Mouse (Mus musculus) kidney, adult 2 months (tissue): ENCODE data around the gene Pdcl3. TPM values are rescaled to one million over a fixed set of nuclear protein-coding genes. Genes with fewer than 3 reads are reported as not detected.

Experiments
- DNase-seq: peaks from one replicate; pipeline ENCODE4 v3.0.0; 2021
- H3K27ac ChIP-seq: fragments of 200-500 bp; 2 replicates; pipeline ENCODE4 v1.5.1; 2012; ENCODE audit warnings: low read depth, low read length, control low read depth, inconsistent platforms; ENCODE audit not compliant: insufficient read depth
- H3K27me3 ChIP-seq: fragments of 200-500 bp; replicated peaks from 2 replicates; pipeline ENCODE4 v1.6.1; 2012; ENCODE audit warnings: mild to moderate bottlenecking, moderate library complexity, low read length, inconsistent platforms; ENCODE audit not compliant: control insufficient read depth, insufficient read depth
- H3K36me3 ChIP-seq: fragments of 200-500 bp; 2 replicates; pipeline ENCODE4 v1.6.1; 2012; ENCODE audit warnings: mild to moderate bottlenecking, moderate library complexity, low read length, inconsistent platforms; ENCODE audit not compliant: control insufficient read depth, insufficient read depth
- H3K4me1 ChIP-seq: fragments of 200-500 bp; 2 replicates; pipeline ENCODE4 v1.6.1; 2011; ENCODE audit warnings: low read length; ENCODE audit not compliant: control insufficient read depth, insufficient read depth
- H3K4me3 ChIP-seq: fragments of 200-500 bp; 2 replicates; pipeline ENCODE4 v1.5.1; 2011; ENCODE audit warnings: mild to moderate bottlenecking, low read depth, low read length, control low read depth; ENCODE audit not compliant: insufficient read depth
- CTCF ChIP-seq: fragments of 200-500 bp; conservative IDR thresholded peaks from 2 replicates; pipeline ENCODE4 v1.5.1; 2011; ENCODE audit warnings: low read depth, mild to moderate bottlenecking, control low read depth, low read length, moderate library complexity, mixed read lengths; ENCODE audit not compliant: insufficient read depth, insufficient read length
- POLR2A ChIP-seq: fragments of 200-500 bp; IDR thresholded peaks from one replicate; pipeline ENCODE4 v1.6.1; 2011; ENCODE audit warnings: low read depth, low read length, control low read depth
- WGBS: fragments of 180-500 bp; shearing (Covaris S2); methylation state at CpG from one replicate; pipeline ENCODE4 v1.1.7; 2018; 5-methylcytosine and 5-hydroxymethylcytosine counted together
- polyA plus RNA-seq: library from polyadenylated mRNA; depleted of rRNA; stranded (reverse); fragments of >200 nt; gene quantifications from 2 replicates; pipeline ENCODE4 v1.2.3, GENCODE M21; 2012; rRNA removed

Pdcl3 gene
- 32.5 and 39.8 TPM in 2 replicates for polyA plus RNA-seq

GRCm38 (mm10) chr1:38985308-38985707, at the start of gene Pdcl3:
Gene Pdcl3 (plus strand): TSS chr1:38985608.
- no peaks in the 10 kb centered on the region for H3K36me3 ChIP-seq
- no peak for TF ChIP-seq CTCF
- H3K4me3 ChIP-seq: no peak within 1 kb of the TSS
- DNase-seq: no peak
- no peaks in the 10 kb centered on the region for H3K27me3 ChIP-seq
- WGBS: 92% methylated on average over 3 of the region's 3 CpGs
- no peak within 1 kb of the TSS for H3K27ac ChIP-seq
- peaks cover 8% of the 10 kb centered on the region; the same call in 1 of the 2 replicates for H3K4me1 ChIP-seq

GRCm38 (mm10) chr1:38936780-38937179, 48.6 kb upstream of the Pdcl3 start:
- Histone ChIP-seq H3K27me3 (no peaks in the 10 kb centered on the region; the same call in 1 of the 2 replicates), H3K4me1 (no peaks in the 10 kb centered on the region), H3K36me3 (no peaks in the 10 kb centered on the region), H3K4me3 (no peak overlapping the region), H3K27ac (no peak overlapping the region)
- peak; percentile 3 for DNase-seq
- TF ChIP-seq CTCF (peak; percentile 61), POLR2A (no peak)
- WGBS: 25% methylated on average over 6 of the region's 6 CpGs

- 70% methylated on average over 6 of the region's 6 CpGs for WGBS
- Histone ChIP-seq H3K27me3 (no peaks in the 10 kb centered on the region; the same call in 1 of the 2 replicates), H3K4me1 (no peaks in the 10 kb centered on the region), H3K27ac (no peak within 1 kb of the TSS), H3K36me3 (no peaks in the 10 kb centered on the region), H3K4me3 (no peak within 1 kb of the TSS)
- no peak for DNase-seq
- TF ChIP-seq POLR2A (no peak), CTCF (no peak)
Observed at GRCm38 (mm10) chr1:38938849-38939248, 46.6 kb upstream of the Pdcl3 start, which contains the start of gene Nms. Gene Nms (plus strand): TSS chr1:38939149.

GRCm38 (mm10) chr1:38939608-38940007, 45.8 kb upstream of the Pdcl3 start:
- H3K36me3 ChIP-seq: no peaks in the 10 kb centered on the region
- no peak for DNase-seq
- WGBS: 8% methylated on average over 5 of the region's 5 CpGs
- H3K4me3 ChIP-seq: no peak overlapping the region
- no peak overlapping the region for H3K27ac ChIP-seq
- H3K27me3 ChIP-seq: no peaks in the 10 kb centered on the region; the same call in 1 of the 2 replicates
- TF ChIP-seq CTCF (no peak), POLR2A (no peak)
- H3K4me1 ChIP-seq: no peaks in the 10 kb centered on the region

GRCm38 (mm10) chr1:38956457-38956856, 29.0 kb upstream of the Pdcl3 start:
- 84% methylated on average over 3 of the region's 3 CpGs for WGBS
- Histone ChIP-seq H3K27me3 (no peaks in the 10 kb centered on the region), H3K36me3 (no peaks in the 10 kb centered on the region), H3K4me3 (no peak overlapping the region), H3K4me1 (no peaks in the 10 kb centered on the region), H3K27ac (no peak overlapping the region)
- TF ChIP-seq CTCF (no peak), POLR2A (no peak)
- no peak for DNase-seq

- no peak for DNase-seq
- Histone ChIP-seq H3K4me1 (no peaks in the 10 kb centered on the region), H3K27ac (no peak overlapping the region), H3K4me3 (no peak overlapping the region), H3K27me3 (no peaks in the 10 kb centered on the region), H3K36me3 (no peaks in the 10 kb centered on the region)
- WGBS: 89% methylated on average over 1 of the region's 1 CpGs
- TF ChIP-seq CTCF (no peak), POLR2A (no peak)
Observed at GRCm38 (mm10) chr1:38969116-38969515, 16.3 kb upstream of the Pdcl3 start.

- no peak for DNase-seq
- Histone ChIP-seq H3K27me3 (no peaks in the 10 kb centered on the region), H3K36me3 (no peaks in the 10 kb centered on the region), H3K27ac (no peak overlapping the region), H3K4me3 (no peak overlapping the region), H3K4me1 (no peaks in the 10 kb centered on the region)
- WGBS: 79% methylated on average over 3 of the region's 3 CpGs
- TF ChIP-seq CTCF: no peak
- no peak for TF ChIP-seq POLR2A
Observed at GRCm38 (mm10) chr1:38971712-38972111, 13.7 kb upstream of the Pdcl3 start.
